Mouse (Mus musculus): ENCODE data around the gene Yy1.

DNA sequence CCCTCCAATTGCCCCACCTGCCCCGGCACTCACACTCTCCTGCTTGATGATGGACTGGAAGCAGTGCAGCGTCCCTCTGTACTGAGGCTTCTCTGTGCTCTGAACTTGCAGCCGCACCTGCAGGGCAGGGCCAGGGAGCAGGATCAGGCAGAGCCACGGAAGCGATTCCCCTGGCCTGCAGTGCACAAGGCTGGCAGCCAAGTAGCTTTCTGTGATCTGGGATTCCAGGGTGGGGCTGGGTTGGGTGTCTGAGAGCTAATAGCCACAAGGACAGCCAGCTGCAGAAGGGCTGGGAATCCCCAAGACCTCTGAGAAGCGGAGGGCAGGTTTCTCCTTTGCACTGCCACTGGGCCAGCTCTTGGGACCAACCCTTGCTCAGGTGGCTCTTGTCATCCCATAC is 34.9 kb downstream of the Yy1 start:
- TF ChIP-seq POLR2A (IDR thresholded peaks at IDR 0.05; ENCODE audit: insufficient read depth, low read depth, low read length) (no peak), CTCF (IDR thresholded peaks at IDR 0.05; ENCODE audit: insufficient read depth, low read depth, low read length) (no peak)

Data from olfactory bulb, adult 2 months (tissue).